Mouse (Mus musculus): Measurements from ENCODE around the gene Ubiad1.

DNA sequence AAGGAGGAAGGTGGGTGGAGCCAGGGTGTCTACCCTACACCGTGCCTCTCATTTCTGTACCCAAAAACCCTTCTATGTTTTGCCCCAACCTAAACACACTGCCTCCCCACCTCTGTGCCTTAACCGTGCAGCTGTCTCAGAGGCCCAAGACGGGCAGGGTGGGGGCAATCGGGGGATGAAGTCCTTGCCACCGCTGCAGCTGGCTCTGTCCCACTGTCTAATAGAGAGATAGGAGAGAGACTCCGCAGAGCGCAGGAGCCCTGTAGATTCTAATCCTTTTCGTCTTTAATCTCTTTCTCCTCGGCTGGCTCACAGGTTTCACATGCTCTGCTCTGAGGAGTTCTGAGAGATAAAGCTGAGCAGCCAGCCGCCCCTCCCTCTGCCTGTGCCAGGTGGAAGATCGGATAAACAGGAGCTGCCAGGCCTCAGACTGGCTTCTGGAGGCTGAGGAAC, 27.5 kb downstream of the Ubiad1 start:
- TF ChIP-seq CTCF (IDR thresholded peaks at IDR 0.05; ENCODE audit: low read depth, low read length) (no peak), TAL1 (conservative IDR thresholded peaks at IDR 0.05; ENCODE audit: low read depth, low read length) (no peak), GATA1 (IDR thresholded peaks at IDR 0.05; ENCODE audit: borderline replicate concordance, low read length) (no peak)

Data from G1E (cell line).